Mouse (Mus musculus) heart, adult 18-20 months (tissue): ENCODE measurements around the gene Mrpl34. TPM values are rescaled to one million over a fixed set of nuclear protein-coding genes. Genes with fewer than 3 reads are reported as not detected.

ENCODE experiments used
- DNase-seq, 2 experiments: peaks; one replicate each; pipeline ENCODE4 v3.0.0; 2021 to 2022; ENCODE audit warnings: mixed read lengths in 1 of 2
- total RNA-seq, 2 experiments: library from RNA; stranded (reverse); gene quantifications; 2 replicates each; pipeline ENCODE4 v1.2.3; 2021

Gene Mrpl34
- total RNA-seq, 2 experiments from 2014 or later = 126 to 127 TPM

GRCm38 (mm10) chr8:71495811-71496210, 31.1 kb downstream of the Mrpl34 start:
- peak; percentile 22 to 49 for DNase-seq

DNA sequence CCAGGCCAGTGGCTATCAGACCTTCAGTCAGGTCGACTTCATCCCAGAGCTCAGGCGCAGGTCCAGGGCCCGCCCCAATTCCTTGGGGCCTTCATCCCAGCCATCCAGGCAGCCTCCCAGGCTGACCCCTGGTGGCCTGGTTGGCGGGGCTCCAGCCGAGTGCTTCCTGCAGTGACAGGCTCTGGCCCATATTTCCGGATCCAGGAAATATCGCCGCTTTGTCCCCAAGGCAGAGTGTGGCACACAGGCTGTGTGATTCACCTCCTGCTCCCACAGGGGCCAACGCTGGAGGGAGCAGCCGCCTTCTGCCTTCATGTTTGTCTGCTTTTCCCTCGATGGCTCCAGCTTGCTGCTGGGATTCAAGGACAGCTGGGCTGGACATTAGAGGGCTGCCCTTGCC, 31.7 kb downstream of the Mrpl34 start:
- peak; percentile 94 to 96 for DNase-seq

DNA sequence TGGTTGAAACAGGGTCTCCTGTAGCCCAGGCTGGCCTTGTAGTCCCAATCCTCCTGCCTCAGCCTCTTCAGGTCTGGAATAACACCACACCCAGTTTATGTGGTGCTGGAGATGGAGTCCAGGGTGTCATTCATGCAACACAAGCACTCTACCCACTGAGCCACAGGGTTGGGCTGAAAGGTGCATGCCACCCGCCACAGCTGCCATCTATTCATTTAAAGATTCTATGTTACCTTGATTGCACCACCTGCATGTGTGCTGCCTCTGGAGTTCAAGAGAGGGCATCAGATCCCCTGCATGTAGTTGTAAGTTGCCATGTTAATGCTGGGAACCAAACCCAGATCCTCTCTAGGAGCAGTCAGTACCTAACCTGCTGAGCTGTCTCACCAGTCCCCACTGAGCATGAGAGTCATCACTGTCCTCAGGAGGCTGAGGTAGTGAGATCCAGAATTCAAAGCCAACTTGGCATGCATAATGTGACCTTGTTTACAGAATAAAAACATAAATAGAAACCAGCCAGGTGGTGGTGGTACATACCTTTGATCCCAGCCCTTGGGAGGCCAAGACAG, 32.4 kb downstream of the Mrpl34 start:
- no peak for DNase-seq

DNA sequence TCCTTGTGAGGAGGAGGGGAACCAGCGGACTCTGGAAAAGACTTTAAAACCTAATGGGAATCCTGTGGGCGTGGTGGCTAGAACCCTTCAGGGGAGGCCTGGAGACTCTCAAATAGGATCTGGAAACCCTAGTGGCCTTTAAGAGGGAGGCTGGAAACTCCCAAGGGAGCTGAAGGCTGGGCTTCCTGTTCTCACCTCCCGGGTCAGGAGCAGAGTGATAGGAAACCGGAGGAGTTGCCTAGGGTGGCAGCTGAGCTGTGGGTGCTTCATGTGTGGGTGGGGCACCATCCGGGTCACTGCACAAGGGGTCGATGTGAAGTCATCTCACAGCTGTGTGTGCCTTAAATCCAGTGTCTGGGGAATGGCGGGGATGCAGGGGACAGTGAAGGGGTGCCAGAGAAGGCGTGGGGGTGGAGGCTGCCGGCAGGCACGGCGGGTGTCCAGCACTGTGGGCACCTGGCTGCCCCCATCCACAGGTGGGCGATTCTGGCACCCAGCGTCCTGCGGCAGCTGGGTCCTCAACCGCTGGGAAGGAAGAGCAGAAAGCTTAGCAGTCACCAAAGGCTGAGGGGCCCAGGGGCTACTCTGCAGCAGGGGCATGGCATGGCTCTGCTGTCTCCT, 33.2 kb downstream of the Mrpl34 start:
- DNase-seq = peak; percentile 58 to 82

- peak; percentile 27 to 48 for DNase-seq
These were observed 34.3 kb downstream of the Mrpl34 start for GRCm38 (mm10) chr8:71498816-71499690.

GRCm38 (mm10) chr8:71504349-71504748, 39.6 kb downstream of the Mrpl34 start:
- no peak for DNase-seq

GRCm38 (mm10) chr8:71505326-71505725, 40.6 kb downstream of the Mrpl34 start:
- no peak for DNase-seq

DNA sequence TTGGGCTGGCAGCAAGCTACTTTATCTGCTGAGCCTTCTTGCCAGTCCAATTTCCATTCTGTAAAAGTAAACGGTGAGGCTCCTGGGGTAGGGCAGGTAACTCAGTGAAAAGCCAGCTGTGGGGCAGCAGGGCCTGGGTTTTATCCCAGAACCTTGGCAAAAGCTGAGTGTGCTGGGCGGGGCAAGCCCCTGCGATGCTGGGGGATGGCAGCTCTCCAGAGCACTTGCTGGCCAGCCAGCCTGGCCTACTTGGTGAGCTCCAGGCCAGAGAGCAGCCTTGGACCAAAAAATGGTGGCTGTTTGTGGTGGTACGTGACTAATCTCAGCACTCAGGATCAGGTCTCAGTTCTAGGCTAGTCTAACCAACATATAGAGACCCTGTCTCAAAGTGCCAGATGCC, 41.2 kb downstream of the Mrpl34 start:
- peak; percentile 60 to 72 for DNase-seq

DNA sequence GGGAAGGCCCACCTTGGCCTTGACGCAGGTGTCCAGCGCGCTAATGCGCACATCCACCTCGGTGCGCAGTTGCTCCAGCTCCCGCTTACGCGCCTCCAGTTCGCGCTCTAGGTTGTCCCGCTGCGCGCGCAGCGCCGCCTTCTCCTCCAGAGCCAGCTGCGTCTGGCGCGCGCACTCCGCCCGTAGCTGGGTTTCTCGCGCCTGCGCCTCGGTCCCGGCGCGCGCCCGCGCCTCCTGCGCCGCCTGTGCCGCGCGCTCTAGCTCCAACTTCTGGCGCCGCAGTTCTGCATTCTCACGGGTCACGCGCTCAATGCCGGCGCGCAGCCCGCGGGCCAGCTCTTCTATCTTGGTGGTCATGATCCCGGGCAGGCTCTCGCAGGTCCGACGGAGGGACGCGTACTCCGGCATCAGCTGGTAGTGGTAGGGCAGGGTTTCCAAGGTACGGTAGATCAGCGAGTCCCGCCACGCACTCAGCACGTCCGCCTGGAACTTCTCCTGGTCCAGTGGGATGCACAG, 42.9 kb downstream of the Mrpl34 start:
- peak; percentile 81 to 86 for DNase-seq

GRCm38 (mm10) chr8:71509316-71509715, 44.6 kb downstream of the Mrpl34 start:
- peak; percentile 39 to 61 for DNase-seq

GRCm38 (mm10) chr8:71511644-71512043, 46.9 kb downstream of the Mrpl34 start, which contains the start of gene Plvap:
Plvap (minus strand) TSS chr8:71511752.
- DNase-seq = peak in 1 of 2 experiments; percentile 48

GRCm38 (mm10) chr8:71513018-71513754, 48.4 kb downstream of the Mrpl34 start:
- DNase-seq = peak in 1 of 2 experiments; percentile 31

DNA sequence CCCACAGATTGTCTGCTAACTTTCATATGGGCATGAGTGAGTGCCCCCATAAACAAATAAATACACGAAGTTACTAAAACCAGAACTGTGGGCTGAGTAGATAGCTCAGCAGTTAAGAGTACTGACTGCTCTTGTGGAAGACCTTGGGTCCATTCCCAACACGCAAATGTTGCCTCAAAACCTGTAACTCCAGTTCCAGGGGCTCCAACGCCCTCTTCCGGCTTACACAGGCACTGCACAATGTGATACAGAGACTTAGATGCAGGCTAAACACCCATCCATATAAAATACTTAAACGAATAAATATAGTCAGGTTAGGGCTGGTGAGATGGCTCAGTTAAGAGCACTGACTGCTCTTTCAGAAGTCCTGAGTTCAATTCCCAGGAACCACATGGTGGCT, 50.3 kb downstream of the Mrpl34 start:
- DNase-seq = no peak

Other genes starting within 250 kb of the Mrpl34 start
- gene Myo9b, start 192.2 kb upstream of the Mrpl34 start, total RNA-seq = 10 to 100 TPM; 20.5 to 22.3 TPM
- gene Haus8, start 192.0 kb upstream of the Mrpl34 start, total RNA-seq = 10 to 100 TPM; 25.5 to 29.5 TPM
- gene Use1, start 98.1 kb upstream of the Mrpl34 start, total RNA-seq = 100 to 1,000 TPM; 163 to 174 TPM
- 10 to 100 TPM; 14.2 to 14.9 TPM for gene Ocel1, start 93.7 kb upstream of the Mrpl34 start, total RNA-seq
- gene Nr2f6, start 83.0 kb upstream of the Mrpl34 start, total RNA-seq = 10 to 100 TPM; 48.0 to 53.8 TPM
- gene Ushbp1, start 69.2 kb upstream of the Mrpl34 start, total RNA-seq = 10 to 100 TPM; 20.4 to 23.2 TPM
- 10 to 100 TPM; 67.9 to 69.8 TPM for gene Babam1, start 68.1 kb upstream of the Mrpl34 start, total RNA-seq
- gene Ankle1, start 58.9 kb upstream of the Mrpl34 start, total RNA-seq = not detected
- 10 to 100 TPM; 23.8 to 26.6 TPM for gene Abhd8, start 1.3 kb upstream of the Mrpl34 start, total RNA-seq
- 10 to 100 TPM; 31.4 to 32.1 TPM for gene Dda1, start 4.2 kb downstream of the Mrpl34 start, total RNA-seq
- gene Ano8, start 21.0 kb downstream of the Mrpl34 start, total RNA-seq = 10 to 100 TPM; 16.6 to 16.9 TPM
- 10 to 100 TPM; 19.1 to 22.2 TPM for gene Gtpbp3, start 23.1 kb downstream of the Mrpl34 start, total RNA-seq
- 10 to 100 TPM; 23.0 to 30.9 TPM for gene Plvap, start 46.8 kb downstream of the Mrpl34 start, total RNA-seq
- not detected for gene Ccdc194, start 60.8 kb downstream of the Mrpl34 start, total RNA-seq
- gene Bst2, start 72.5 kb downstream of the Mrpl34 start, total RNA-seq = 10 to 100 TPM; 19.3 to 40.2 TPM
- gene Mvb12a, start 78.0 kb downstream of the Mrpl34 start, total RNA-seq = 10 to 100 TPM; 28.4 to 28.5 TPM
- under 1 TPM; 0.42 to 0.51 TPM for gene Tmem221, start 93.9 kb downstream of the Mrpl34 start, total RNA-seq
- gene Nxnl1, start 101.6 kb downstream of the Mrpl34 start, total RNA-seq = under 1 TPM; 0.15 TPM
- gene Slc27a1, start 103.9 kb downstream of the Mrpl34 start, total RNA-seq = 100 to 1,000 TPM; 162 to 202 TPM
- 10 to 100 TPM; 66.5 to 72.2 TPM for gene Pgls, start 127.2 kb downstream of the Mrpl34 start, total RNA-seq
- 1 to 10 TPM in 1 of 2 experiments, under 1 TPM in 1; 0.99 to 1.0 TPM for gene Fam129c, start 132.7 kb downstream of the Mrpl34 start, total RNA-seq
- 10 to 100 TPM; 41.6 to 42.4 TPM for gene Colgalt1, start 146.0 kb downstream of the Mrpl34 start, total RNA-seq
- under 1 TPM; 0.55 to 0.87 TPM for gene Unc13a, start 206.8 kb downstream of the Mrpl34 start, total RNA-seq
- gene Jak3, start 211.3 kb downstream of the Mrpl34 start, total RNA-seq = 1 to 10 TPM; 7.3 to 8.3 TPM
- 1 to 10 TPM; 1.3 to 1.6 TPM for gene Insl3, start 224.3 kb downstream of the Mrpl34 start, total RNA-seq
- 1 to 10 TPM; 4.9 to 5.9 TPM for gene B3gnt3, start 236.8 kb downstream of the Mrpl34 start, total RNA-seq